Mouse (Mus musculus) large intestine, adult 2 months (tissue): ENCODE results near the gene Iqgap3. TPM values are rescaled to one million over a fixed set of nuclear protein-coding genes. Genes with fewer than 3 reads are reported as not detected.

Experiments
- DNase-seq: peaks from one replicate; pipeline ENCODE4 v3.0.0-alpha.2; 2012; ENCODE audit warnings: low read depth, low spot score
- WGBS: fragments of 180-500 bp; shearing (Covaris S2); methylation state at CpG from one replicate; pipeline ENCODE4 v1.1.7; 2018; 5-methylcytosine and 5-hydroxymethylcytosine counted together
- polyA plus RNA-seq: library from polyadenylated mRNA; depleted of rRNA; stranded (reverse); fragments of >200 nt; gene quantifications from 2 replicates; pipeline ENCODE4 v1.2.3, GENCODE M21; 2012; rRNA removed

The Iqgap3 gene
- 14.3 and 18.7 TPM in 2 replicates for polyA plus RNA-seq

- DNase-seq: peak; percentile 84
- 20% methylated on average over 33 of the region's 33 CpGs for WGBS
Observed at GRCm38 (mm10) chr3:88081345-88082223, at the start of gene Iqgap3. TSS of gene Iqgap3 (plus strand) at chr3:88081971.

GRCm38 (mm10) chr3:88033506-88033905, 48.3 kb upstream of the Iqgap3 start:
- WGBS: 33% methylated on average over 5 of the region's 5 CpGs
- no peak for DNase-seq

GRCm38 (mm10) chr3:88035561-88036293, 46.0 kb upstream of the Iqgap3 start:
- no peak for DNase-seq
- WGBS: 31% methylated on average over 1 of the region's 1 CpGs

GRCm38 (mm10) chr3:88042661-88043421, 38.9 kb upstream of the Iqgap3 start, which contains the start of gene Gpatch4:
TSS of gene Gpatch4 (plus strand) at chr3:88043108.
- DNase-seq: peak; percentile 95
- 9% methylated on average over 36 of the region's 36 CpGs for WGBS

- DNase-seq: no peak
- 45% methylated on average over 3 of the region's 3 CpGs for WGBS
Observed at GRCm38 (mm10) chr3:88049532-88049931, 32.2 kb upstream of the Iqgap3 start.

GRCm38 (mm10) chr3:88057030-88057429, 24.7 kb upstream of the Iqgap3 start:
- WGBS: 91% methylated on average over 6 of the region's 6 CpGs
- no peak for DNase-seq

GRCm38 (mm10) chr3:88057902-88058696, 23.7 kb upstream of the Iqgap3 start, which contains the start of gene Naxe:
TSS of gene Naxe (minus strand) at chr3:88058495.
- peak; percentile 75 for DNase-seq
- under 1% methylated on average over 60 of the region's 60 CpGs for WGBS

GRCm38 (mm10) chr3:88068386-88068785, 13.4 kb upstream of the Iqgap3 start:
- DNase-seq: no peak
- WGBS: 25% methylated on average over 2 of the region's 2 CpGs

- peak; percentile 66 for DNase-seq
- WGBS: 2% methylated on average over 5 of the region's 5 CpGs
Observed at GRCm38 (mm10) chr3:88071783-88072182, 10.0 kb upstream of the Iqgap3 start.

- WGBS: 69% methylated on average over 2 of the region's 2 CpGs
Observed at GRCm38 (mm10) chr3:88073631-88074030, 8.1 kb upstream of the Iqgap3 start.

GRCm38 (mm10) chr3:88074351-88074750, 7.4 kb upstream of the Iqgap3 start:
- DNase-seq: no peak
- 74% methylated on average over 2 of the region's 2 CpGs for WGBS

More at GRCm38 (mm10) chr3:88073631-88074030, 8.1 kb upstream of the Iqgap3 start:
- no peak for DNase-seq

GRCm38 (mm10) chr3:88074766-88075165, 7.0 kb upstream of the Iqgap3 start:
- no peak for DNase-seq
- WGBS: 79% methylated on average over 8 of the region's 8 CpGs

GRCm38 (mm10) chr3:88077441-88077840, 4.3 kb upstream of the Iqgap3 start:
- 42% methylated on average over 8 of the region's 8 CpGs for WGBS

GRCm38 (mm10) chr3:88078204-88078603, 3.6 kb upstream of the Iqgap3 start, which contains the start of gene Ttc24:
TSS of gene Ttc24 (minus strand) at chr3:88078304.
- DNase-seq: no peak
- 65% methylated on average over 4 of the region's 4 CpGs for whole genome bisulfite sequencing

More at GRCm38 (mm10) chr3:88077441-88077840, 4.3 kb upstream of the Iqgap3 start:
- no peak for DNase-seq

- WGBS: under 1% methylated on average over 13 of the region's 13 CpGs
- no peak for DNase-seq
Observed at GRCm38 (mm10) chr3:88082224-88082618, 450 bp downstream of the Iqgap3 start.

GRCm38 (mm10) chr3:88082663-88083062, 892 bp downstream of the Iqgap3 start:
- DNase-seq: peak; percentile 28

GRCm38 (mm10) chr3:88084001-88084400, 2.2 kb downstream of the Iqgap3 start:
- DNase-seq: no peak
- 97% methylated on average over 2 of the region's 2 CpGs for WGBS

More at GRCm38 (mm10) chr3:88082663-88083062, 892 bp downstream of the Iqgap3 start:
- 1% methylated on average over 4 of the region's 4 CpGs for WGBS

GRCm38 (mm10) chr3:88085459-88085858, 3.7 kb downstream of the Iqgap3 start:
- WGBS: 97% methylated on average over 9 of the region's 9 CpGs
- DNase-seq: no peak

- WGBS: 92% methylated on average over 1 of the region's 1 CpGs
- DNase-seq: no peak
Observed at GRCm38 (mm10) chr3:88087688-88088087, 5.9 kb downstream of the Iqgap3 start.
